Mouse (Mus musculus) brain, embryonic 14.5 days (tissue): ENCODE results near the gene Sox8.

Experiments
- CTCF ChIP-seq: fragments of 200-500 bp; IDR thresholded peaks from 2 replicates; pipeline ENCODE4 v1.5.1; 2012; ENCODE audit warnings: inconsistent platforms, mild to moderate bottlenecking, moderate library complexity, borderline replicate concordance; ENCODE audit not compliant: insufficient read depth, insufficient read length; ENCODE audit errors: extremely low read depth
- POLR2A ChIP-seq: fragments of 200-500 bp; IDR thresholded peaks from 2 replicates; pipeline ENCODE4 v1.6.1; 2012; ENCODE audit warnings: mild to moderate bottlenecking, inconsistent platforms, borderline replicate concordance; ENCODE audit not compliant: poor library complexity, insufficient read depth, insufficient read length, severe bottlenecking; ENCODE audit errors: extremely low read depth

GRCm38 (mm10) chr17:25518144-25518543, 52.3 kb downstream of the Sox8 start:
- TF ChIP-seq CTCF (no peak), POLR2A (no peak)
